ENCODE assay signal across 8 mouse cellular contexts in genomic region chr6:113076012-113076685, GRCm38 (mm10). TPM values are rescaled to one million over a fixed set of nuclear protein-coding genes. Genes with fewer than 3 reads are reported as not detected.
DNase-seq lines count a peak whose midpoint lies in the region; ATAC-seq and TF ChIP-seq lines count a peak whose summit lies in the region.

No protein-coding gene starts in this region.

- no peak for TF ChIP-seq EP300 in CH12.LX (IDR thresholded peaks at IDR 0.05; ENCODE audit: low read length)

- peak overlapping the region; percentile 55 for H3K9ac ChIP-seq in CH12.LX (ENCODE audit: insufficient read depth, low read depth)
- H3K9ac ChIP-seq in forebrain, embryonic 11.5 days (ENCODE audit: low read length): peak overlapping the region; percentile 99
- H3K9ac ChIP-seq in heart, embryonic 16.5 days (ENCODE audit: low read length): peak overlapping the region; percentile 83
- H3K9ac ChIP-seq in liver, embryonic 15.5 days: peak overlapping the region; percentile 93
- H3K9ac ChIP-seq in neural tube, embryonic 14.5 days (replicated peaks; ENCODE audit: low read depth, low read length): peak overlapping the region; percentile 96

- H3K36me3 ChIP-seq in CH12.LX (replicated peaks in 1 of 2; ENCODE audit: control insufficient read depth in 1 of 2, insufficient read depth in 1 of 2, low read length in 1 of 2): peaks cover 2 to 13% of the 10 kb centered on the region in 2 experiments
- no peaks in the 10 kb centered on the region for H3K36me3 ChIP-seq in forebrain, embryonic 11.5 days (ENCODE audit: control insufficient read depth, insufficient read depth, low read length)
- no peaks in the 10 kb centered on the region; the same call in 1 of the 2 replicates for H3K36me3 ChIP-seq in heart, embryonic 16.5 days (ENCODE audit: control insufficient read depth, insufficient read depth)
- H3K36me3 ChIP-seq in liver, embryonic 15.5 days (replicated peaks): peaks cover 10% of the 10 kb centered on the region
- no peaks in the 10 kb centered on the region for H3K36me3 ChIP-seq in neural tube, embryonic 14.5 days (ENCODE audit: control insufficient read depth, insufficient read depth, low read length)

- dilution Hi-C loops in CH12.LX (cut with MboI; ENCODE audit: extremely low pct_ligation_motif_present, extremely low pct_unique_long_range_greater_than_20kb, low sequenced_read_pairs): no loop called here

- peak overlapping the region; percentile 98 for H3K27ac ChIP-seq in CH12.LX (ENCODE audit: insufficient read depth, low read depth)
- peak overlapping the region; percentile 100 for H3K27ac ChIP-seq in forebrain, embryonic 11.5 days (ENCODE audit: low read depth, low read length)
- H3K27ac ChIP-seq in heart, embryonic 16.5 days (ENCODE audit: low read length): peak overlapping the region; percentile 100
- peak overlapping the region; percentile 100 for H3K27ac ChIP-seq in liver, embryonic 15.5 days (replicated peaks)
- peak overlapping the region; percentile 99 for H3K27ac ChIP-seq in neural tube, embryonic 14.5 days (ENCODE audit: low read depth, low read length)

- in situ Hi-C loops in CH12.LX (cut with MboI; ENCODE audit: low pct_ligation_motif_present, low pct_unique_long_range_greater_than_20kb, low sequenced_read_pairs): loop anchor here (5.0 kb wide), 1 partner anchor 34 kb away; no protein-coding TSS in a partner anchor

- H3K4me1 ChIP-seq in CH12.LX (ENCODE audit: control insufficient read depth in 1 of 2, insufficient read depth in 2 of 2): peaks cover under 1 to 27% of the 10 kb centered on the region in 2 experiments; a peak in 3 of 4 replicates
- peaks cover 8% of the 10 kb centered on the region; the same call in 1 of the 2 replicates for H3K4me1 ChIP-seq in forebrain, embryonic 11.5 days (replicated peaks; ENCODE audit: control insufficient read depth, insufficient read depth, low read length)
- H3K4me1 ChIP-seq in heart, embryonic 16.5 days (ENCODE audit: control insufficient read depth, insufficient read depth, low read length): peaks cover 25% of the 10 kb centered on the region
- H3K4me1 ChIP-seq in liver, embryonic 15.5 days (replicated peaks): peaks cover 42% of the 10 kb centered on the region
- H3K4me1 ChIP-seq in neural tube, embryonic 14.5 days (ENCODE audit: control insufficient read depth, insufficient read depth, low read length): peaks cover 28% of the 10 kb centered on the region

- peak overlapping the region; percentile 96 for H3K4me2 ChIP-seq in CH12.LX (ENCODE audit: insufficient read depth, low read depth, poor library complexity, severe bottlenecking)
- peak overlapping the region; percentile 55 for H3K4me2 ChIP-seq in forebrain, embryonic 11.5 days (ENCODE audit: low read depth, low read length, severe bottlenecking)
- peak overlapping the region; percentile 89 for H3K4me2 ChIP-seq in heart, embryonic 16.5 days (ENCODE audit: low read depth, low read length)
- peak overlapping the region; percentile 85 for H3K4me2 ChIP-seq in liver, embryonic 15.5 days
- H3K4me2 ChIP-seq in neural tube, embryonic 14.5 days (ENCODE audit: low read depth, low read length): peak overlapping the region; percentile 79

- peak; percentile 94 for DNase-seq in CH12.LX (ENCODE audit: extremely low read depth)
- DNase-seq in c-Kit-positive CD71-negative TER-119-negative erythroid progenitor cells, embryonic 14.5 days (ENCODE audit: low read depth): peak; percentile 90
- DNase-seq in forebrain, embryonic 11.5 days (ENCODE audit: low spot score): peak; percentile 99
- DNase-seq in kidney, postnatal 36 days: peak; percentile 96 to 97
- peak; percentile 98 for DNase-seq in testis, postnatal 10 days (ENCODE audit: low spot score)

- H3K4me3 ChIP-seq in CH12.LX (replicated peaks in 1 of 3; ENCODE audit: low read depth in 2 of 3, low read length in 2 of 3, poor library complexity in 1 of 3): peak overlapping the region; percentile 58 to 87 (median 75)
- H3K4me3 ChIP-seq in forebrain, embryonic 11.5 days (ENCODE audit: low read depth, low read length): peak overlapping the region; percentile 94
- peak overlapping the region; percentile 70 for H3K4me3 ChIP-seq in heart, embryonic 16.5 days (ENCODE audit: low read length)
- peak overlapping the region; percentile 73 for H3K4me3 ChIP-seq in liver, embryonic 15.5 days (replicated peaks)
- H3K4me3 ChIP-seq in neural tube, embryonic 14.5 days (ENCODE audit: low read depth, low read length): peak overlapping the region; percentile 91

- TF ChIP-seq CTCF in CH12.LX (conservative IDR thresholded peaks at IDR 0.05 in 1 of 2, IDR thresholded peaks at IDR 0.05 in 1 of 2; ENCODE audit: low read depth in 2 of 2, low read length in 2 of 2): peak in 1 of 2 experiments; percentile 30; a peak in 2 of 4 replicates

- TF ChIP-seq RAD21 in CH12.LX (IDR thresholded peaks at IDR 0.05; ENCODE audit: low read depth, low read length): peak; percentile 16; the same call in 1 of the 2 replicates

- H3K27me3 ChIP-seq in CH12.LX (replicated peaks): no peaks in the 10 kb centered on the region
- no peaks in the 10 kb centered on the region for H3K27me3 ChIP-seq in forebrain, embryonic 11.5 days (ENCODE audit: control insufficient read depth, insufficient read depth, low read length)
- H3K27me3 ChIP-seq in heart, embryonic 16.5 days (ENCODE audit: control insufficient read depth, insufficient read depth, low read length): no peaks in the 10 kb centered on the region
- H3K27me3 ChIP-seq in liver, embryonic 15.5 days: no peaks in the 10 kb centered on the region
- no peaks in the 10 kb centered on the region for H3K27me3 ChIP-seq in neural tube, embryonic 14.5 days (ENCODE audit: control insufficient read depth, insufficient read depth, low read length)

- under 1% methylated on average over 54 of the region's 55 CpGs for WGBS in forebrain, embryonic 11.5 days
- under 1% methylated on average over 44 of the region's 55 CpGs for WGBS in heart, embryonic 16.5 days
- WGBS in liver, embryonic 15.5 days (ENCODE audit: insufficient replicate concordance): under 1% methylated on average over 54 of the region's 55 CpGs
- WGBS in neural tube, embryonic 14.5 days: 0% methylated on average over 55 of the region's 55 CpGs

- TF ChIP-seq POLR2A in CH12.LX (IDR thresholded peaks at IDR 0.05; ENCODE audit: low read depth, low read length): peak; percentile 77

- ATAC-seq in forebrain, embryonic 11.5 days (replicated peaks; ENCODE audit: low FRiP score): peak; percentile 87
- peak; percentile 88 for ATAC-seq in heart, embryonic 16.5 days (replicated peaks; ENCODE audit: extremely low read depth, insufficient read depth, low FRiP score)
- peak; percentile 68 for ATAC-seq in liver, embryonic 15.5 days (ENCODE audit: insufficient read depth)
- ATAC-seq in neural tube, embryonic 14.5 days (ENCODE audit: low read depth): peak; percentile 84

- H3K9me3 ChIP-seq in CH12.LX (replicated peaks; ENCODE audit: low read length): no peaks in the 10 kb centered on the region
- no peaks in the 10 kb centered on the region for H3K9me3 ChIP-seq in forebrain, embryonic 11.5 days (ENCODE audit: control insufficient read depth, low read length)
- H3K9me3 ChIP-seq in heart, embryonic 16.5 days (replicated peaks; ENCODE audit: control insufficient read depth, low read length): no peaks in the 10 kb centered on the region
- no peaks in the 10 kb centered on the region for H3K9me3 ChIP-seq in liver, embryonic 15.5 days (replicated peaks)
- H3K9me3 ChIP-seq in neural tube, embryonic 14.5 days (ENCODE audit: control insufficient read depth, low read length): no peaks in the 10 kb centered on the region

- H3K79me2 ChIP-seq in CH12.LX (replicated peaks; ENCODE audit: control insufficient read depth, extremely low read depth, insufficient read depth, poor library complexity, severe bottlenecking): peaks cover 72% of the 10 kb centered on the region

TF ChIP-seq in CH12.LX, 34 proteins besides CTCF, POLR2A, EP300 and RAD21 (continues in another document):
- TF ChIP-seq RCOR1 (conservative IDR thresholded peaks at IDR 0.05; ENCODE audit: low read depth, low read length): 0 out of 2 replicates have a peak, but pooled peaks have one; percentile 23
- peak; percentile 53; the same call in 1 of the 2 replicates for TF ChIP-seq TBP (conservative IDR thresholded peaks at IDR 0.05; ENCODE audit: low read depth, low read length)
- no peak for TF ChIP-seq MAZ (IDR thresholded peaks at IDR 0.05; ENCODE audit: low read depth, low read length)
- no peak for TF ChIP-seq PAX5 (IDR thresholded peaks at IDR 0.05; ENCODE audit: low read length)
- no peak for TF ChIP-seq USF1 (IDR thresholded peaks at IDR 0.05; ENCODE audit: low read depth, low read length)
- TF ChIP-seq HCFC1 (IDR thresholded peaks at IDR 0.05; ENCODE audit: low read depth, low read length): no peak; the same call in 1 of the 2 replicates
- peak; percentile 83 for TF ChIP-seq MXI1 (IDR thresholded peaks at IDR 0.05; ENCODE audit: low read depth, low read length)
- TF ChIP-seq ZC3H11A (IDR thresholded peaks at IDR 0.05; ENCODE audit: low read depth, low read length): no peak
- TF ChIP-seq JUN (IDR thresholded peaks at IDR 0.05; ENCODE audit: insufficient read depth, low read depth, low read length): no peak
- no peak; the same call in 1 of the 2 replicates for TF ChIP-seq ZMIZ1 (IDR thresholded peaks at IDR 0.05; ENCODE audit: low read depth, low read length)
- no peak for TF ChIP-seq JUND (conservative IDR thresholded peaks at IDR 0.05; ENCODE audit: low read depth, low read length)
- TF ChIP-seq E2F4 (IDR thresholded peaks at IDR 0.05; ENCODE audit: insufficient replicate concordance, low read depth, low read length): 0 out of 2 replicates have a peak, but pooled peaks have one; percentile 69

RNA-seq across cellular contexts. Expression of gene Setd5, which starts 1.0 kb away (rescaled TPM):
- total RNA-seq in CH12.LX (2012; rRNA removed) (56.8 and 57.7 TPM in 2 replicates), CH12.LX (2014; rRNA removed) (59.6 and 67.4 TPM in 2 replicates)
- polyA plus RNA-seq in CH12.LX (2012; ENCODE audit: insufficient read length, low read depth): 72.1 and 80.4 TPM in 2 replicates
- polyA plus RNA-seq in forebrain, embryonic 11.5 days (2014; fragmentation: Nextera tagmentation; extraction: Ambion mirVana): 88.6 and 92.3 TPM in 2 replicates
- polyA plus RNA-seq in heart, embryonic 16.5 days (2015; fragmentation: Nextera tagmentation; extraction: Ambion mirVana): 46.4 and 50.8 TPM in 2 replicates
- polyA plus RNA-seq in liver, embryonic 15.5 days (2015; fragmentation: Nextera tagmentation; extraction: Ambion mirVana): 17.1 and 18.1 TPM in 2 replicates
- polyA plus RNA-seq in neural tube, embryonic 14.5 days (2014; fragmentation: Nextera tagmentation; extraction: Ambion mirVana): 56.3 and 63.1 TPM in 2 replicates

RNA-seq across cellular contexts. Expression of gene Thumpd3, which starts 30.1 kb away (rescaled TPM):
- total RNA-seq in CH12.LX (2012; rRNA removed) (37.1 and 43.4 TPM in 2 replicates), CH12.LX (2014; rRNA removed) (78.1 and 89.0 TPM in 2 replicates)
- 66.2 and 69.3 TPM in 2 replicates for polyA plus RNA-seq in CH12.LX (2012; ENCODE audit: insufficient read length, low read depth)
- polyA plus RNA-seq in forebrain, embryonic 11.5 days (2014; fragmentation: Nextera tagmentation; extraction: Ambion mirVana): 54.8 and 58.6 TPM in 2 replicates
- polyA plus RNA-seq in heart, embryonic 16.5 days (2015; fragmentation: Nextera tagmentation; extraction: Ambion mirVana): 38.3 and 43.4 TPM in 2 replicates
- 31.7 and 32.1 TPM in 2 replicates for polyA plus RNA-seq in liver, embryonic 15.5 days (2015; fragmentation: Nextera tagmentation; extraction: Ambion mirVana)
- polyA plus RNA-seq in neural tube, embryonic 14.5 days (2014; fragmentation: Nextera tagmentation; extraction: Ambion mirVana): 46.6 and 47.2 TPM in 2 replicates

Comparison
In these comparisons a context has a peak if more than half of its experiments do, and no peak if none do; other contexts are left out.
1. Peak in every context shown above with its lines: DNase-seq, ATAC-seq, H3K4me3 ChIP-seq and H3K27ac ChIP-seq.